26 mouse cellular contexts compared by ENCODE assay signal in the genomic region with DNA sequence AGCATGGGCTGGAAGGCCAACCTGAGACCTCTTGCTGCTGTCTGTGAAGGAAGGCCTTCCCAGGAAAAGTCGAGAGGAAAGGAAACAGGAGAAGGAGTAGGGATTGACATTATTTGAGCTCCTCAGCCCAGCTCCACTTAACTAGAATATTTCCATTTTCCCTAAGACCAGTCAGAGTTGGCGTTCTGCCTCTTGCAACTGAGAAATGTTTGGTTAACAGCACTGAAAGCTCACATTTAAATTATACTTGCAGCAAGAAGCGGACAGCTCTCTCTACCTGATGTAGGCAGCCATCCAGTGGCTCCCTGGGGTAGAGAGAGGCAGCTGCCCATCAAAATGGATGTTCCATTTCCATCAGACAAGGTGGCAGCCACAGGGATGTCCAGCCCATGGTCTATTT.
A peak's percentile ranks its signal among the peaks of the same experiment; 100 is the strongest.
DNase-seq lines count a peak whose midpoint lies in the region; ATAC-seq and TF ChIP-seq lines count a peak whose summit lies in the region.
"Had no signal": no experiment of that assay in that cellular context is flagged by ENCODE, and none has a peak within 500 bp of the region (broad histone marks: within the 10 kb centered on the region; RNA-seq: fewer than 3 reads in every experiment).

No protein-coding gene starts in this region.

- 73% methylated on average over 3 of the region's 3 CpGs for WGBS in hindbrain, embryonic 13.5 days
- WGBS in hindbrain, embryonic 12.5 days = 54% methylated on average over 3 of the region's 3 CpGs
- 73% methylated on average over 3 of the region's 3 CpGs for WGBS in neural tube, embryonic 15.5 days
- 55% methylated on average over 3 of the region's 3 CpGs for WGBS in limb, embryonic 14.5 days
- WGBS in midbrain, embryonic 15.5 days = 63% methylated on average over 3 of the region's 3 CpGs

- no peak for TF ChIP-seq POLR2A in limb, embryonic 14.5 days (IDR thresholded peaks at IDR 0.05; ENCODE audit: borderline replicate concordance, extremely low read depth, insufficient read depth, insufficient read length)

- H3K4me1 ChIP-seq in hindbrain, embryonic 13.5 days (replicated peaks) = peaks cover 8% of the 10 kb centered on the region
- H3K4me1 ChIP-seq in hindbrain, embryonic 12.5 days = peaks cover 10% of the 10 kb centered on the region
- H3K4me1 ChIP-seq in neural tube, embryonic 15.5 days = peaks cover 20% of the 10 kb centered on the region
- peaks cover 47% of the 10 kb centered on the region for H3K4me1 ChIP-seq in limb, embryonic 14.5 days (ENCODE audit: control insufficient read depth, insufficient read depth, low read length)
- H3K4me1 ChIP-seq in midbrain, embryonic 15.5 days = peaks cover 4% of the 10 kb centered on the region

- H3K9me3 ChIP-seq in hindbrain, embryonic 13.5 days = 0 out of 2 replicates have a peak, but pooled peaks cover 4% of the 10 kb centered on the region
- peaks cover 6% of the 10 kb centered on the region; the same call in 1 of the 2 replicates for H3K9me3 ChIP-seq in hindbrain, embryonic 12.5 days (replicated peaks)
- H3K9me3 ChIP-seq in neural tube, embryonic 15.5 days (replicated peaks) = no peaks in the 10 kb centered on the region
- no peaks in the 10 kb centered on the region for H3K9me3 ChIP-seq in limb, embryonic 14.5 days (ENCODE audit: control insufficient read depth, low read length)
- no peaks in the 10 kb centered on the region for H3K9me3 ChIP-seq in midbrain, embryonic 15.5 days
- H3K9me3 ChIP-seq: embryonic facial prominence, embryonic 15.5 days; lung, embryonic 15.5 days had no signal

- no peak overlapping the region for H3K4me3 ChIP-seq in hindbrain, embryonic 13.5 days
- H3K4me3 ChIP-seq in hindbrain, embryonic 12.5 days = no peak overlapping the region
- H3K4me3 ChIP-seq in neural tube, embryonic 15.5 days (replicated peaks) = no peak overlapping the region
- H3K4me3 ChIP-seq in limb, embryonic 14.5 days (replicated peaks; ENCODE audit: low read length) = no peak overlapping the region
- no peak overlapping the region for H3K4me3 ChIP-seq in midbrain, embryonic 15.5 days
- H3K4me3 ChIP-seq: embryonic facial prominence, embryonic 15.5 days; gastrocnemius, adult 2 months; left cerebral cortex, adult 2 months; lung, embryonic 15.5 days; myocyte had no signal

- H3K27ac ChIP-seq in hindbrain, embryonic 13.5 days = peak overlapping the region; percentile 20; the same call in 1 of the 2 replicates
- no peak overlapping the region for H3K27ac ChIP-seq in hindbrain, embryonic 12.5 days
- H3K27ac ChIP-seq in neural tube, embryonic 15.5 days (replicated peaks) = 0 out of 2 replicates have a peak overlapping the region, but pooled peaks have one; percentile 1
- H3K27ac ChIP-seq in limb, embryonic 14.5 days (replicated peaks; ENCODE audit: low read depth, low read length) = peak overlapping the region; percentile 59
- H3K27ac ChIP-seq in midbrain, embryonic 15.5 days = no peak overlapping the region
- H3K27ac ChIP-seq: embryonic facial prominence, embryonic 15.5 days; gastrocnemius, adult 2 months; hindbrain, postnatal 0 days; left cerebral cortex, adult 2 months; liver, embryonic 14.5 days; lung, embryonic 15.5 days had no signal

- no peaks in the 10 kb centered on the region for H3K36me3 ChIP-seq in hindbrain, embryonic 13.5 days
- H3K36me3 ChIP-seq in hindbrain, embryonic 12.5 days = no peaks in the 10 kb centered on the region
- no peaks in the 10 kb centered on the region for H3K36me3 ChIP-seq in neural tube, embryonic 15.5 days
- H3K36me3 ChIP-seq in limb, embryonic 14.5 days (ENCODE audit: control insufficient read depth, insufficient read depth, low read length) = no peaks in the 10 kb centered on the region
- no peaks in the 10 kb centered on the region for H3K36me3 ChIP-seq in midbrain, embryonic 15.5 days (replicated peaks)
- H3K36me3 ChIP-seq: embryonic facial prominence, embryonic 15.5 days; lung, embryonic 15.5 days had no signal

- ATAC-seq in hindbrain, embryonic 13.5 days (ENCODE audit: low FRiP score) = no peak
- ATAC-seq in hindbrain, embryonic 12.5 days (ENCODE audit: low FRiP score) = no peak
- no peak for ATAC-seq in neural tube, embryonic 15.5 days (ENCODE audit: low FRiP score)
- no peak for ATAC-seq in limb, embryonic 14.5 days (ENCODE audit: low FRiP score, low read depth)
- ATAC-seq in midbrain, embryonic 15.5 days (replicated peaks) = no peak
- ATAC-seq: forebrain, embryonic 14.5 days; hindbrain, postnatal 0 days; midbrain, embryonic 16.5 days had no signal

- DNase-seq in neural tube, embryonic 10.5 days (ENCODE audit: extremely low spot score, low spot score) = no peak
- DNase-seq in limb, embryonic 14.5 days (ENCODE audit: low spot score) = peak; percentile 54
- DNase-seq in adrenal gland, adult (ENCODE audit: inconsistent age in 2 of 2, low spot score in 1 of 2) = no peak
- DNase-seq in thymus, postnatal 25 days = no peak
- DNase-seq: adrenal gland, postnatal 36 days; cerebellum, adult 11-12 months; cerebellum, postnatal 10 days; gastrocnemius, adult 2 months; heart, postnatal 4 days; kidney, adult 8-10 months; layer of hippocampus, adult 9-11 months; left cerebral cortex, postnatal 4 days; lung, postnatal 4 days; thymus, postnatal 14 days had no signal

- H3K9ac ChIP-seq in hindbrain, embryonic 13.5 days = no peak overlapping the region
- no peak overlapping the region for H3K9ac ChIP-seq in hindbrain, embryonic 12.5 days
- no peak overlapping the region for H3K9ac ChIP-seq in neural tube, embryonic 15.5 days (replicated peaks)
- no peak overlapping the region for H3K9ac ChIP-seq in limb, embryonic 14.5 days (ENCODE audit: low read depth, low read length, severe bottlenecking)
- H3K9ac ChIP-seq in midbrain, embryonic 15.5 days = no peak overlapping the region
- H3K9ac ChIP-seq: embryonic facial prominence, embryonic 15.5 days; liver, embryonic 14.5 days; lung, embryonic 15.5 days had no signal

- peaks cover 10% of the 10 kb centered on the region; the same call in 1 of the 2 replicates for H3K27me3 ChIP-seq in hindbrain, embryonic 13.5 days
- peaks cover 7% of the 10 kb centered on the region for H3K27me3 ChIP-seq in hindbrain, embryonic 12.5 days
- H3K27me3 ChIP-seq in neural tube, embryonic 15.5 days (replicated peaks) = 0 out of 2 replicates have a peak, but pooled peaks cover 4% of the 10 kb centered on the region
- H3K27me3 ChIP-seq in limb, embryonic 14.5 days (ENCODE audit: control insufficient read depth, insufficient read depth, low read length) = 0 out of 2 replicates have a peak, but pooled peaks cover 4% of the 10 kb centered on the region
- H3K27me3 ChIP-seq in midbrain, embryonic 15.5 days (replicated peaks) = 0 out of 2 replicates have a peak, but pooled peaks cover 3% of the 10 kb centered on the region
- H3K27me3 ChIP-seq: lung, embryonic 15.5 days had no signal

- H3K4me2 ChIP-seq in hindbrain, embryonic 13.5 days = no peak overlapping the region
- H3K4me2 ChIP-seq in hindbrain, embryonic 12.5 days (replicated peaks) = no peak overlapping the region
- H3K4me2 ChIP-seq in neural tube, embryonic 15.5 days = no peak overlapping the region
- no peak overlapping the region for H3K4me2 ChIP-seq in limb, embryonic 14.5 days (replicated peaks; ENCODE audit: low read depth, low read length, severe bottlenecking)
- H3K4me2 ChIP-seq in midbrain, embryonic 15.5 days = no peak overlapping the region
- H3K4me2 ChIP-seq: embryonic facial prominence, embryonic 15.5 days; lung, embryonic 15.5 days had no signal

Comparison
In these comparisons a context has a peak if more than half of its experiments do, and no peak if none do; other contexts are left out.
1. H3K27ac ChIP-seq: peak in hindbrain, embryonic 13.5 days (single experiment), neural tube, embryonic 15.5 days (single experiment) and limb, embryonic 14.5 days (single experiment); none in hindbrain, embryonic 12.5 days (single experiment) and midbrain, embryonic 15.5 days (single experiment).